Mouse (Mus musculus) neutrophil, adult 83 days (primary cell): ENCODE measurements around the gene Sept1. TPM values are rescaled to one million over a fixed set of nuclear protein-coding genes. Genes with fewer than 3 reads are reported as not detected.

Source experiments
- total RNA-seq, 2 experiments: library from RNA; stranded (reverse); gene quantifications; one replicate each; pipeline ENCODE4 v1.2.4; 2023

The Sept1 gene
- 100 to 1,000 TPM in 1 of 2 experiments, 10 to 100 TPM in 1; 96.1 to 105 TPM for total RNA-seq

DNA sequence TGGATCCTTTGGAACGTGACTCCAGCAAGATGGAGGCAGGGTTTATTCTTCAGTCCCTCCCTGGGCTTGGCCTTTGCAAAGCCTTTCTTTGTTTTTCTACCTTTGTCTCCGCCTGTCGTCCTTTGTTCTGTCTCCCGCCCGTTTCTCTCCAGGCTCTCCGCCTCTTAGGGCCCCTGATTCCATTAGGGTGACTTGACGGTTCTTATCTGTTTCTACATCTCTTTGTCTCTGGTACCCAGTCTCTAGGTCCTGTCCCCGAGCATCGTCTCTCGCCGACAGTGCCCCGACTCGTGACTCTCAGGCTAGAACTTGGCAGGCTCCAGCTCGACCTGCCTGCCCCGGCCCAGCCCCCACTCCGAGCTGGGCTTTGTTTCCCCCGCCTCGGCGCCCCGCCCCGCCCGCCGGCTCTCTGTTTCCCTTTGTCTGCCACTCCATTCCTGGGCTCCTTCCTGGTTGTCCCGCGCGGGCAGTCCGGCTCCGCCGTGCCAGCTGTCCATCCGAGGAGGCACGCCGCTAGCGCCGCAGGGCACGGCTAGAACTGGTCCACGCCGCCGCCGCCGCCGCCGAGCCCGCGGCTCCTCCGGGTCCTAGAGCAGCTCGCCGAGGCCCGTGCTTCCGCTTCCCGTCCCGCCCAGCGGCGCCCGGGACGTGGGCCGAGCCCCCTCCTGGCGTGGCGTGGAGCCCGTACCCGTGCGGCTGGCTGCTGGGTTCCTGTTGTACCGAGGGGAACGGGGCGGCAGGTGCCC, at the start of gene Sept1, which contains the start of gene Zfp553:
Gene Sept1, minus strand, starts transcription at position 509 of the 746 bp plus-strand sequence.
Gene Zfp553, plus strand, starts transcription at position 440 of the 746 bp plus-strand sequence.

DNA sequence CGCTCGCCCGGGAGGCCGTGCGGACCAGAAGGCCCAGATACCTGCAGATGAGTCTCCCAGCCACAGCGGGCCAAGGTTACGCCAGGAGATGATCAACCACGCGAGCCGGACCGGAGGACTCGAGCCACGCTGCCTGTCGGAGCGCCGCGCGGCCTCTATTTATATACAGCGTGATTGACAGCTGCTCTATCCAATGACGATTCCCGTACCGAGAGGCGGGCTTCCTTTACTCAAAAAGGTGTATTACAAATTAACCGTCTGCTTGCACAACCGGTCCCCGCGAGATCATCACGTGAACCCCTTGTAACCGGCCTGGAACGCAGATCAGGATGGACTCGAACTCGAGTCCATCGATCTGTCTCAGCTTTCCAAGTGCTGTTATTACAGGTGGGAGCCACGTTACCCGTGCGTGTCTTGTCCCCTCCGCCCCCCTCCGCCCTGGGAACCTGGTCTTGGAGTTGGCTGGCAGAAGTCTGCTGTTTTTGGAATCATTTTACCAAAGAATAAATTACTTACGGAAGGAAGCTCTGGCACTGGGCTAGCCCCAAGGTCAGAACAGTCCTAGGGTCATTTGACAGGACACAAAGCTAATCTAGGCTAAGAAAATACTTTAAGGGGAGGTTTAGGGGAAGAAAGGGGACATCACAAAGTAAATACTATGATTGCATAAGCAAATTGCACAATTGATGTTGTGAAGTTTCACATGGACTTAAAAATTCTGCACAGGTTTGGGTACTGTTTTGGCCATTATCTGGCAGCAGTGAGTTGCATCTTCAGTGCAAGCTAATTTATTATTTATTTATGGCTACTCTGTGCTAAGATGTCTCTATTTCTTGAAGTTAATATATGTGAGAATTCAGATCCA, 41.2 kb upstream of the Sept1 start, which contains the start of gene Sephs2:
Gene Sephs2, minus strand, starts transcription at position 131 of the 865 bp plus-strand sequence.

DNA sequence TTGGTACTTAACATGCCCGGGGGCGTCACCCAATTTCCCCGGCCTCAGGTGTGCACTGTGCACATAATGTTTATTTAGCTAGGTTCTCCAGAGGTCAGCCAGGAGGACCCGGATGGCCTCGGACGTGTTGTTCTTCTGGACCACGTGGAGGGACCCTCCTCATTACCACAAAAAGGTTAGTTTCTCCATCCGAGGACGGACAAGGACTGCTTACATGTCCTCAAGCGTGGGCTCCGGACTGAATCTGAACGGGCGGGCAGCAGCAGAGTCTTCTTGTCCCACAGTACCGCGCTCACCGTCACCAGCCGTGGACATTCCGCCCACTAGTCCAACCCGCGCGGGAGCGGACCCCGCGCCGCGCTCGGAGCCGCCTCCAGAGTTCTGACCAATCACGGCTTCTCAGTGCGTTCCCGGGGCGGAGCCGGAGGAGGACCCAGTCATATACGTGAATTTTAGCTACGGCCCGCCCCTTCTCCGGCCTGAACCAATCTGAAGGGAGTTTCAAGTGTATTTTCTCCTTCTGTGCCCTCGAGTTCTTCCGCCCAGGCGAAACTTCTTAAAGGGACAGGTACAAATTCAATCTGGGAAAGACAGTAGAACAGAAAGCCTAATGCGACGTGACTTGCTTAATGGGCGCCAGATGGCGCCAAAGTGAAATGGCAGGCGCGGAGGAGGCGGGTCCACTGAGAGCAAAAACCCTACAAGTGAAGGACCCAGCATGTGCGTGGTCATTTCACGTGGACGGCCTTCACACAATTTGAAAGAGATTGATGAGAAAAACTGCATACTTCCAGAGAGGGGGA, 27.6 kb upstream of the Sept1 start, which contains the start of gene Dctpp1:
Gene Dctpp1, minus strand, starts transcription at position 401 of the 803 bp plus-strand sequence.

GRCm38 (mm10) chr7:127243870-127244657, 11.1 kb upstream of the Sept1 start, which contains the start of gene Zfp771:
TSS of gene Zfp771 (plus strand) at chr7:127244274.

GRCm38 (mm10) chr7:127208553-127209438, 24.1 kb downstream of the Sept1 start, which contains the start of gene Mylpf:
TSS of gene Mylpf (plus strand) at chr7:127208890.

DNA sequence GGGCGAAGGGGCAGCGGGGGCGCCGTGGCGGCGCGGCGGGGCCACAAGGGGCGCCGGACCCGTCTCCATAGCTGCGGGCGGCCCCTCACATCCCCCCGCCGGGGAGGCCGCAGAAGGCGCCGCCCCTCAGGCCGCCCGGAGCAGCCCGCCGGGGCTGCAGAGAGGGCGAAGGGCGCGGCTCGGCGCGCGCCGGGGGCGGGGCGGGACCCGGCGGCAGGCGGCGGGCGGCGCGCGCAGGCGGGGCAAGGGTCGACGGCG, 24.7 kb downstream of the Sept1 start, which contains the start of gene Tbc1d10b:
Gene Tbc1d10b, minus strand, starts transcription at position 174 of the 258 bp plus-strand sequence.

GRCm38 (mm10) chr7:127195544-127196295, 37.2 kb downstream of the Sept1 start, which contains the start of gene Cd2bp2:
TSS of gene Cd2bp2 (minus strand) at chr7:127196050.

Other genes with a start within 250 kb of the Sept1 start
- gene Mvp, start 218.5 kb downstream of the Sept1 start, total RNA-seq, result 10 to 100 TPM; 41.8 to 47.1 TPM
- gene Pagr1b, start 216.6 kb downstream of the Sept1 start, total RNA-seq, result 1 to 10 TPM in 1 of 2 experiments, not detected in 1; 8.7 TPM
- gene Pagr1a, start 215.8 kb downstream of the Sept1 start, total RNA-seq, result 10 to 100 TPM in 1 of 2 experiments, not detected in 1; 11.2 TPM
- gene Gm42742, start 212.0 kb downstream of the Sept1 start, total RNA-seq, result 10 to 100 TPM; 23.6 to 31.0 TPM
- gene Prrt2, start 211.9 kb downstream of the Sept1 start, total RNA-seq, result under 1 TPM in 1 of 2 experiments, not detected in 1; 0.61 TPM
- gene Maz, start 206.1 kb downstream of the Sept1 start, total RNA-seq, result 100 to 1,000 TPM; 177 to 194 TPM
- 10 to 100 TPM; 78.1 to 84.3 TPM for gene Kif22, start 190.7 kb downstream of the Sept1 start, total RNA-seq
- gene Zg16, start 145.8 kb downstream of the Sept1 start, total RNA-seq, result 1 to 10 TPM; 1.1 to 1.9 TPM
- 100 to 1,000 TPM; 125 to 140 TPM for gene AI467606, start 141.8 kb downstream of the Sept1 start, total RNA-seq
- 1 to 10 TPM; 5.4 to 7.0 TPM for gene Qprt, start 110.9 kb downstream of the Sept1 start, total RNA-seq
- 100 to 1,000 TPM; 133 to 135 TPM for gene Spn, start 95.3 kb downstream of the Sept1 start, total RNA-seq
- gene Cd2bp2, start 37.1 kb downstream of the Sept1 start, total RNA-seq, result 10 to 100 TPM; 50.1 to 54.2 TPM
- 100 to 1,000 TPM; 118 to 135 TPM for gene Tbc1d10b, start 24.7 kb downstream of the Sept1 start, total RNA-seq
- 10 to 100 TPM in 1 of 2 experiments, 1 to 10 TPM in 1; 8.1 to 11.2 TPM for gene Mylpf, start 24.2 kb downstream of the Sept1 start, total RNA-seq
- 1 to 10 TPM; 4.3 TPM for gene Zfp553, start 69 bp downstream of the Sept1 start, total RNA-seq
- 1 to 10 TPM; 4.2 to 7.3 TPM for gene Zfp771, start 11.1 kb upstream of the Sept1 start, total RNA-seq
- gene Dctpp1, start 27.6 kb upstream of the Sept1 start, total RNA-seq, result 10 to 100 TPM; 21.8 to 27.9 TPM
- 100 to 1,000 TPM; 117 to 125 TPM for gene Sephs2, start 40.9 kb upstream of the Sept1 start, total RNA-seq
- 100 to 1,000 TPM; 190 to 234 TPM for gene Itgal, start 63.1 kb upstream of the Sept1 start, total RNA-seq
- 1 to 10 TPM; 9.1 to 9.6 TPM for gene Zfp768, start 112.5 kb upstream of the Sept1 start, total RNA-seq
- gene Zfp747, start 142.9 kb upstream of the Sept1 start, total RNA-seq, result 1 to 10 TPM; 5.0 to 7.0 TPM
- gene 9130019O22Rik, start 154.0 kb upstream of the Sept1 start, total RNA-seq, result 1 to 10 TPM; 2.0 to 3.0 TPM
- 1 to 10 TPM; 1.8 to 2.1 TPM for gene E430018J23Rik, start 160.5 kb upstream of the Sept1 start, total RNA-seq
- 1 to 10 TPM; 2.8 to 3.4 TPM for gene Zfp764, start 173.7 kb upstream of the Sept1 start, total RNA-seq
- 10 to 100 TPM; 10.7 to 13.4 TPM for gene Zfp688, start 188.9 kb upstream of the Sept1 start, total RNA-seq
- 1 to 10 TPM; 1.7 to 2.1 TPM for gene Zfp689, start 216.0 kb upstream of the Sept1 start, total RNA-seq
- 100 to 1,000 TPM; 116 to 133 TPM for gene Prr14, start 226.5 kb upstream of the Sept1 start, total RNA-seq
- 100 to 1,000 TPM; 191 to 224 TPM for gene Fbrs, start 246.1 kb upstream of the Sept1 start, total RNA-seq